Mouse (Mus musculus) hindbrain, embryonic 11.5 days (tissue): ENCODE measurements around the gene Morn5. TPM values are rescaled to one million over a fixed set of nuclear protein-coding genes. Genes with fewer than 3 reads are reported as not detected.
A peak's percentile ranks its signal among the peaks of the same experiment; 100 is the strongest.

Experiments
- ATAC-seq: fragments of 200-750 bp; cut with Nextera tagmentation; 2 replicates; pipeline ENCODE4 v1.8.0; 2017; ENCODE audit warnings: mild to moderate bottlenecking, moderate TSS enrichment, moderate library complexity; ENCODE audit not compliant: low FRiP score
- DNase-seq: peaks from one replicate; pipeline ENCODE4 v3.0.0-alpha.2; 2015; ENCODE audit warnings: low spot score
- H3K27ac ChIP-seq: fragments of 300-500 bp; sonication (generic); 2 replicates; pipeline ENCODE4 v1.5.1; 2014; ENCODE audit warnings: mild to moderate bottlenecking, low read depth, low read length
- H3K27me3 ChIP-seq: fragments of 300-500 bp; sonication (generic); 2 replicates; pipeline ENCODE4 v1.6.1; 2014; ENCODE audit warnings: mild to moderate bottlenecking, low read length, moderate library complexity, mixed read lengths; ENCODE audit not compliant: control insufficient read depth, insufficient read depth
- H3K36me3 ChIP-seq: fragments of 300-500 bp; sonication (generic); 2 replicates; pipeline ENCODE4 v1.6.1; 2014; ENCODE audit warnings: mild to moderate bottlenecking, low read length, moderate library complexity, mixed read lengths; ENCODE audit not compliant: control insufficient read depth, insufficient read depth
- H3K4me1 ChIP-seq: fragments of 300-500 bp; sonication (generic); replicated peaks from 2 replicates; pipeline ENCODE4 v1.6.1; 2014; ENCODE audit warnings: low read length, mixed read lengths; ENCODE audit not compliant: control insufficient read depth, insufficient read depth
- H3K4me2 ChIP-seq: fragments of 300-500 bp; sonication (generic); replicated peaks from 2 replicates; pipeline ENCODE4 v1.6.1; 2014; ENCODE audit warnings: mild to moderate bottlenecking, low read depth, low read length
- H3K4me3 ChIP-seq: fragments of 300-500 bp; sonication (generic); 2 replicates; pipeline ENCODE4 v1.5.1; 2014; ENCODE audit warnings: low read depth, low read length
- H3K9ac ChIP-seq: fragments of 300-500 bp; sonication (generic); 2 replicates; pipeline ENCODE4 v1.6.1; 2014; ENCODE audit warnings: low read depth, low read length
- H3K9me3 ChIP-seq: fragments of 300-500 bp; sonication (generic); 2 replicates; pipeline ENCODE4 v1.6.1; 2016; ENCODE audit warnings: low read length; ENCODE audit not compliant: control insufficient read depth
- WGBS: fragments of 180-500 bp; shearing (Covaris S2); extraction: QIAGEN DNeasy Blood & Tissue Kit; methylation state at CpG from one replicate; pipeline ENCODE4 v1.1.7; 2014; 5-methylcytosine and 5-hydroxymethylcytosine counted together
- polyA plus RNA-seq: library from polyadenylated mRNA; unstranded; fragments of >200 nt; fragmentation: Nextera tagmentation; extraction: Ambion mirVana; gene quantifications from 2 replicates; pipeline ENCODE4 v1.2.1, GENCODE M21; 2014

Gene Morn5
- polyA plus RNA-seq, 1 experiment from 2014 or later = 3.6 TPM

DNA sequence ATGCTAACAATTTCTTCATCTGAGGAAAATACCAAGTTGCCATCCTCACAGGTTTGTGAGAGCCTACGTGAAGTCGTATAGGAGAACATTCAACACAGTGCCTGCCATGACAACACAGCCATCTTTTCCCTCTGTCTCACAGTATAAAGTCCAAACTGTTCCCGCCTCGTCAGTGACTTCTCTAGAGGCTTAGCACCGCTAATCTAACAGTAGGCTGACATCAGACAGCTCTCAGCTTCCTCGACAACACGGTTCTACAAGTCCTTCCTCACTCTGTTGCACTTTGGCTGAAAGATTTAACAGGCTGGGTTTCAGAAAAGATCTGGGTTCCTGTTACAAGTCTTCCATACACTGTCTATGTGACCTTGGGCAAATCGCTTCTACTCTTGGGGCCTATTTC is 1.1 kb upstream of the Morn5 start:
- no peaks in the 10 kb centered on the region for H3K36me3 ChIP-seq
- ATAC-seq (no peak), DNase-seq (no peak)
- peak overlapping the region; percentile 65 for H3K4me2 ChIP-seq
- WGBS = 79% methylated on average over 8 of the region's 8 CpGs
- peaks cover 4% of the 10 kb centered on the region; the same call in 1 of the 2 replicates for H3K4me1 ChIP-seq
- no peaks in the 10 kb centered on the region for H3K27me3 ChIP-seq
- no peak overlapping the region; the same call in 1 of the 2 replicates for H3K9ac ChIP-seq
- peak overlapping the region; percentile 61 for H3K4me3 ChIP-seq
- no peak overlapping the region for H3K27ac ChIP-seq
- H3K9me3 ChIP-seq = no peaks in the 10 kb centered on the region

DNA sequence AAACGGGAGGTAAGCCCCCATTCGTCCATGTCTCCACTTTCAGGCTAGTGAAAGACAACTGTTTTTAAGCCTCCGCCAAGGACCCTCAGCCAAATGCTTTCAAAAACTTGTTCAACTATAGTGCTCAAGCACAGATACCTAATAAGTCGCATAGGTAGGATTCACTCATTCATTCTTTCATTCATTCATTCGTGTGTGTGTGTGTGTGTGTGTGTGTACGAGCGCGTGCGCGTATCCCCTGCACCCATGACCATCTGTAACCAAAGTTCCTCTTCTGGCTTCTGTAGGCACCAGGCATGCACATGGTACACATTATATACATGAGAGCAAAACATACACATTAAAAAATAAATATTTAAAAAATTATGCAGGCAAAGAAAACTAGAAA is 303 bp downstream of the Morn5 start:
- Histone ChIP-seq H3K9ac (no peak overlapping the region), H3K4me3 (peak overlapping the region; percentile 61), H3K27me3 (no peaks in the 10 kb centered on the region), H3K4me1 (peaks cover 4% of the 10 kb centered on the region; the same call in 1 of the 2 replicates), H3K36me3 (no peaks in the 10 kb centered on the region), H3K27ac (no peak overlapping the region), H3K4me2 (peak overlapping the region; percentile 25; the same call in 1 of the 2 replicates), H3K9me3 (no peaks in the 10 kb centered on the region)
- peak; percentile 67 for ATAC-seq
- 43% methylated on average over 10 of the region's 10 CpGs for WGBS
- DNase-seq = no peak

DNA sequence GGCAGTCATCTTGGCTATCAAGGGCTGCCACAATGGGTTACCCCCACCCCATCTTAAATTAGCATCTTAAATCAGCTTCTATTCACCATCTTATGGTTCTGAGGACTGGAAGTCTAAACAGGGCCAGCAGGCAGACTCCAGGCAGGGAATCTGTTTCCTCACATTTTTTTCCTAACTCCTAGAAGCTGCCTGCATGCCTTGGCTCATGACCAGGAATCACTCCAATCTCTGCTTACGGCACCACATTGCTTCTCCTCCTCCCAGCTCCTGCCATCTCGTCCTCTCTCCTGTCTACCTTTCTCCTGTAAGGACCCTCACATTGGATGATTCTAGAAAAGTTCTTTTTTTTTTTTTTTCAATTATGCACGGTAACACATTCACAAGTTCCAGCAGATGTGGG is 4.0 kb downstream of the Morn5 start:
- Histone ChIP-seq H3K4me1 (peaks cover 2% of the 10 kb centered on the region; the same call in 1 of the 2 replicates), H3K4me2 (no peak overlapping the region), H3K36me3 (no peaks in the 10 kb centered on the region), H3K4me3 (no peak overlapping the region), H3K9ac (no peak overlapping the region), H3K9me3 (no peaks in the 10 kb centered on the region), H3K27me3 (no peaks in the 10 kb centered on the region), H3K27ac (no peak overlapping the region)
- WGBS = 82% methylated on average over 3 of the region's 3 CpGs
- ATAC-seq = no peak
- DNase-seq = no peak

GRCm38 (mm10) chr2:36056248-36056647 is 7.0 kb downstream of the Morn5 start:
- no peak for ATAC-seq
- H3K27ac ChIP-seq = no peak overlapping the region
- DNase-seq = no peak
- WGBS = 49% methylated on average over 3 of the region's 3 CpGs
- no peak overlapping the region for H3K9ac ChIP-seq
- no peaks in the 10 kb centered on the region for H3K27me3 ChIP-seq
- no peak overlapping the region for H3K4me3 ChIP-seq
- H3K4me2 ChIP-seq = no peak overlapping the region
- H3K4me1 ChIP-seq = no peaks in the 10 kb centered on the region
- no peaks in the 10 kb centered on the region for H3K36me3 ChIP-seq
- H3K9me3 ChIP-seq = no peaks in the 10 kb centered on the region

DNA sequence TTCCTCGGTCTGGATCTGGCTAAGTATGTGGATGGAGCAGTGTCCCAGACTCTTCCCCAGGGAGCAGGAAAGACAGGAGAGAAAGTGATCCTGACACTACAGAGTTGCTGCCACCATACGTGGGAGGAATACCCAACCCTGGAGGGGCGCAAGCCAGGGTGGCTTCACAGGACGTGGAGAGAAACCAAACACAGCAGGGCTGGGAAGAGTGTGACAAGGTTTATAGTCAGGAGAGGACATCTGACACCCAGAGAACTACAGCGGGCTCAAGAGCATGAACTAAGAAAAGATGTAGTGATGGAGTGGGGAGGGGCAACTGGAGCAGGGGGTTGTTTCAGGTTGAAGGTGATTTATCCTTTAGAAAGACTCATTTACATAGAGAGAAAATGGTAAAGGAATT is 12.2 kb downstream of the Morn5 start:
- DNase-seq (no peak), ATAC-seq (no peak)
- H3K9me3 ChIP-seq = no peaks in the 10 kb centered on the region
- no peak overlapping the region for H3K9ac ChIP-seq
- H3K4me3 ChIP-seq = no peak overlapping the region
- no peaks in the 10 kb centered on the region for H3K4me1 ChIP-seq
- no peaks in the 10 kb centered on the region for H3K36me3 ChIP-seq
- H3K4me2 ChIP-seq = no peak overlapping the region
- 62% methylated on average over 5 of the region's 5 CpGs for WGBS
- no peaks in the 10 kb centered on the region for H3K27me3 ChIP-seq
- H3K27ac ChIP-seq = no peak overlapping the region

DNA sequence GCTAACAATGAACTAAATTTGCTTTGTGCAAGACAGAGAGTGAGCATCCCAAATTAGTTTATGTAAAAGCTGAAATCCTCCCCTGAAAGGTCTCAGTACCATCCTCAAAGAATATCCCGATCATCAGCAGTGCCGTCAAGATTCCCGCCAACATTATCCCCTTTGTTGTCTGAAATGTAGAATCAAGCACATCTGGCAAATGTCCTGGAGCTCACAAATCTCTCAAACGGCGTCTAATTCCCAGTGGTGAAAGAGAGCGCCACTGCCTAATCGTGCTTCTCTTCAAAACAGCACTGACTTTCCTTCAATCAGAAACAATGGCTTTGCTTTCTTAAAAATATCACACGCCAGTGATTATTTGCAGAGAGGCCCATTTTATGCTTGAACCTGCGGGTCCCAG is 17.9 kb downstream of the Morn5 start:
- H3K36me3 ChIP-seq = no peaks in the 10 kb centered on the region
- H3K9me3 ChIP-seq = no peaks in the 10 kb centered on the region
- no peak overlapping the region for H3K27ac ChIP-seq
- no peak overlapping the region for H3K4me2 ChIP-seq
- ATAC-seq = no peak
- H3K9ac ChIP-seq = no peak overlapping the region
- no peak overlapping the region for H3K4me3 ChIP-seq
- no peaks in the 10 kb centered on the region for H3K4me1 ChIP-seq
- 65% methylated on average over 9 of the region's 9 CpGs for WGBS
- no peaks in the 10 kb centered on the region for H3K27me3 ChIP-seq
- DNase-seq = no peak

- WGBS = 83% methylated on average over 8 of the region's 8 CpGs
These were observed 22.5 kb downstream of the Morn5 start for GRCm38 (mm10) chr2:36071660-36072305.

DNA sequence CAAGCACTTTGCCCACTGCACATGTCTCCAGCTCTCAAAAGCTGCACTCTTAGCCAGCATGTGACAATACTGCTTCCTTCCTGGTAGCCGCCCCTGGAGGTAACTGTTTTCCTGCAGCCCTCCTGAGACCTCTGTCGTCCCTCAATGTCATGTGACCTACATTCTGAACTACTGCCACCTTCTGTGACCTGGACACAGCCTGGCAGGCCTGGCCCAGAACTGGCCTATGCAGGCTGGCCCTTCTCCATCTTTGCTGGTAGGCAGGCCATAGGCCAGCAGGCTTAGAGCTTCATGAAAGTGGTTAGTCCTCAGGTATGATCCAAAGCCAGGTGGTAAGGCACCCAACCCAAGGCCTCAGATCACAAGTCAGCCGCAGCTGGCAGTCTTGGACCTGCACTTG is 24.5 kb downstream of the Morn5 start:
- Histone ChIP-seq H3K27ac (no peak overlapping the region), H3K36me3 (no peaks in the 10 kb centered on the region), H3K4me1 (no peaks in the 10 kb centered on the region), H3K4me2 (no peak overlapping the region), H3K9me3 (no peaks in the 10 kb centered on the region), H3K4me3 (no peak overlapping the region), H3K9ac (no peak overlapping the region), H3K27me3 (no peaks in the 10 kb centered on the region)
- ATAC-seq (no peak), DNase-seq (no peak)
- 58% methylated on average over 3 of the region's 3 CpGs for WGBS

More at GRCm38 (mm10) chr2:36071660-36072305, 22.5 kb downstream of the Morn5 start:
- Histone ChIP-seq H3K4me2 (no peak overlapping the region), H3K9me3 (no peaks in the 10 kb centered on the region), H3K36me3 (no peaks in the 10 kb centered on the region), H3K27me3 (no peaks in the 10 kb centered on the region), H3K4me3 (no peak overlapping the region), H3K4me1 (no peaks in the 10 kb centered on the region), H3K9ac (no peak overlapping the region), H3K27ac (no peak overlapping the region)
- DNase-seq (no peak), ATAC-seq (no peak; the same call in 1 of the 2 replicates)

- Histone ChIP-seq H3K4me1 (no peaks in the 10 kb centered on the region), H3K4me2 (no peak overlapping the region), H3K27ac (no peak overlapping the region), H3K4me3 (no peak overlapping the region), H3K27me3 (no peaks in the 10 kb centered on the region), H3K36me3 (no peaks in the 10 kb centered on the region), H3K9me3 (no peaks in the 10 kb centered on the region), H3K9ac (no peak overlapping the region)
- ATAC-seq (no peak), DNase-seq (no peak)
- 87% methylated on average over 5 of the region's 5 CpGs for WGBS
These were observed 26.0 kb downstream of the Morn5 start for GRCm38 (mm10) chr2:36075210-36075609.
